Mouse (Mus musculus) kidney, embryonic 14.5 days (tissue): ENCODE measurements around the gene Commd1. TPM values are rescaled to one million over a fixed set of nuclear protein-coding genes. Genes with fewer than 3 reads are reported as not detected.

Source experiments
- ATAC-seq: fragments of 200-750 bp; cut with Nextera tagmentation; 2 replicates; pipeline ENCODE4 v1.8.0; 2017; ENCODE audit warnings: moderate number of reproducible peaks, mild to moderate bottlenecking, moderate TSS enrichment, moderate library complexity; ENCODE audit not compliant: low FRiP score, low TSS enrichment
- H3K27ac ChIP-seq: fragments of 300-500 bp; sonication (generic); 2 replicates; pipeline ENCODE4 v1.5.1; 2014; ENCODE audit warnings: low read depth, mild to moderate bottlenecking, low read length, moderate library complexity, mixed read lengths
- H3K27me3 ChIP-seq: fragments of 300-500 bp; sonication (generic); 2 replicates; pipeline ENCODE4 v1.6.1; 2014; ENCODE audit warnings: mild to moderate bottlenecking, low read length; ENCODE audit not compliant: control insufficient read depth, insufficient read depth
- H3K36me3 ChIP-seq: fragments of 300-500 bp; sonication (generic); 2 replicates; pipeline ENCODE4 v1.6.1; 2014; ENCODE audit warnings: low read length, mixed read lengths; ENCODE audit not compliant: control insufficient read depth, insufficient read depth
- H3K4me1 ChIP-seq: fragments of 300-500 bp; sonication (generic); 2 replicates; pipeline ENCODE4 v1.6.1; 2014; ENCODE audit warnings: low read length, mixed read lengths; ENCODE audit not compliant: control insufficient read depth, insufficient read depth
- H3K4me2 ChIP-seq: fragments of 300-500 bp; sonication (generic); replicated peaks from 2 replicates; pipeline ENCODE4 v1.6.1; 2014; ENCODE audit warnings: low read depth, mild to moderate bottlenecking, low read length
- H3K4me3 ChIP-seq: fragments of 300-500 bp; sonication (generic); 2 replicates; pipeline ENCODE4 v1.5.1; 2014; ENCODE audit warnings: mild to moderate bottlenecking, low read length
- H3K9ac ChIP-seq: fragments of 300-500 bp; sonication (generic); 2 replicates; pipeline ENCODE4 v1.6.1; 2014; ENCODE audit warnings: low read depth, mild to moderate bottlenecking, low read length, moderate library complexity
- H3K9me3 ChIP-seq: fragments of 300-500 bp; sonication (generic); 2 replicates; pipeline ENCODE4 v1.6.1; 2016; ENCODE audit warnings: low read length; ENCODE audit not compliant: control insufficient read depth
- WGBS: fragments of 180-500 bp; shearing (Covaris S2); extraction: QIAGEN DNeasy Blood & Tissue Kit; methylation state at CpG from one replicate; pipeline ENCODE4 v1.1.7; 2014; 5-methylcytosine and 5-hydroxymethylcytosine counted together
- polyA plus RNA-seq: library from polyadenylated mRNA; unstranded; fragments of >200 nt; fragmentation: Nextera tagmentation; extraction: Ambion mirVana; gene quantifications from 2 replicates; pipeline ENCODE4 v1.2.1, GENCODE M21; 2014

Commd1 gene
- polyA plus RNA-seq, 1 experiment from 2014 or later, result 398 TPM

GRCm38 (mm10) chr11:22964401-22964800 is 17.8 kb downstream of the Commd1 start:
- H3K4me3 ChIP-seq, result no peak overlapping the region
- H3K4me2 ChIP-seq, result no peak overlapping the region
- no peak overlapping the region for H3K9ac ChIP-seq
- no peaks in the 10 kb centered on the region for H3K36me3 ChIP-seq
- 85% methylated on average over 4 of the region's 4 CpGs for WGBS
- no peak overlapping the region for H3K27ac ChIP-seq
- H3K27me3 ChIP-seq, result no peaks in the 10 kb centered on the region
- no peaks in the 10 kb centered on the region for H3K4me1 ChIP-seq
- peaks cover 13% of the 10 kb centered on the region for H3K9me3 ChIP-seq
- no peak for ATAC-seq

- 97% methylated on average over 1 of the region's 1 CpGs for WGBS
- ATAC-seq, result no peak
- H3K4me2 ChIP-seq, result no peak overlapping the region
Observed at GRCm38 (mm10) chr11:22962101-22962500, 20.1 kb downstream of the Commd1 start.

GRCm38 (mm10) chr11:22957791-22958374 is 24.3 kb downstream of the Commd1 start:
- 91% methylated on average over 4 of the region's 4 CpGs for WGBS
- no peak overlapping the region for H3K27ac ChIP-seq
- no peaks in the 10 kb centered on the region for H3K27me3 ChIP-seq

More at GRCm38 (mm10) chr11:22962101-22962500, 20.1 kb downstream of the Commd1 start:
- H3K4me1 ChIP-seq, result no peaks in the 10 kb centered on the region
- H3K9me3 ChIP-seq, result peaks cover 8% of the 10 kb centered on the region
- no peak overlapping the region for H3K27ac ChIP-seq
- no peak overlapping the region for H3K4me3 ChIP-seq
- H3K36me3 ChIP-seq, result no peaks in the 10 kb centered on the region
- no peaks in the 10 kb centered on the region for H3K27me3 ChIP-seq
- H3K9ac ChIP-seq, result no peak overlapping the region

GRCm38 (mm10) chr11:22956830-22957229 is 25.4 kb downstream of the Commd1 start:
- Histone ChIP-seq H3K27ac (no peak overlapping the region), H3K27me3 (no peaks in the 10 kb centered on the region), H3K9ac (no peak overlapping the region), H3K4me3 (no peak overlapping the region), H3K36me3 (peaks cover 9% of the 10 kb centered on the region; the same call in 1 of the 2 replicates), H3K4me2 (no peak overlapping the region), H3K4me1 (no peaks in the 10 kb centered on the region), H3K9me3 (no peaks in the 10 kb centered on the region)
- peak; percentile 77; the same call in 1 of the 2 replicates for ATAC-seq
- WGBS, result 59% methylated on average over 4 of the region's 4 CpGs

More at GRCm38 (mm10) chr11:22957791-22958374, 24.3 kb downstream of the Commd1 start:
- H3K4me2 ChIP-seq, result no peak overlapping the region
- H3K9ac ChIP-seq, result no peak overlapping the region
- H3K36me3 ChIP-seq, result peaks cover 9% of the 10 kb centered on the region; the same call in 1 of the 2 replicates
- H3K4me3 ChIP-seq, result no peak overlapping the region
- no peak for ATAC-seq
- no peaks in the 10 kb centered on the region for H3K9me3 ChIP-seq
- H3K4me1 ChIP-seq, result no peaks in the 10 kb centered on the region

GRCm38 (mm10) chr11:22956346-22956745 is 25.8 kb downstream of the Commd1 start:
- Histone ChIP-seq H3K27me3 (no peaks in the 10 kb centered on the region), H3K9me3 (no peaks in the 10 kb centered on the region), H3K4me3 (no peak overlapping the region), H3K27ac (no peak overlapping the region), H3K4me1 (no peaks in the 10 kb centered on the region), H3K9ac (no peak overlapping the region), H3K4me2 (no peak overlapping the region), H3K36me3 (peaks cover 9% of the 10 kb centered on the region; the same call in 1 of the 2 replicates)
- no peak for ATAC-seq
- WGBS, result 97% methylated on average over 6 of the region's 6 CpGs

- no peak for ATAC-seq
- H3K4me3 ChIP-seq, result no peak overlapping the region
- no peaks in the 10 kb centered on the region for H3K4me1 ChIP-seq
- peaks cover 9% of the 10 kb centered on the region; the same call in 1 of the 2 replicates for H3K36me3 ChIP-seq
- H3K9ac ChIP-seq, result no peak overlapping the region
- WGBS, result 93% methylated on average over 7 of the region's 7 CpGs
- no peak overlapping the region for H3K4me2 ChIP-seq
- no peak overlapping the region for H3K27ac ChIP-seq
- no peaks in the 10 kb centered on the region for H3K9me3 ChIP-seq
- no peaks in the 10 kb centered on the region for H3K27me3 ChIP-seq
Observed at GRCm38 (mm10) chr11:22952668-22953067, 29.5 kb downstream of the Commd1 start.

GRCm38 (mm10) chr11:22950131-22950530 is 32.1 kb downstream of the Commd1 start:
- Histone ChIP-seq H3K4me2 (no peak overlapping the region), H3K4me1 (no peaks in the 10 kb centered on the region), H3K9ac (no peak overlapping the region), H3K9me3 (no peaks in the 10 kb centered on the region), H3K36me3 (peaks cover under 1% of the 10 kb centered on the region; the same call in 1 of the 2 replicates), H3K4me3 (no peak overlapping the region), H3K27me3 (no peaks in the 10 kb centered on the region), H3K27ac (no peak overlapping the region)
- 85% methylated on average over 6 of the region's 6 CpGs for WGBS
- ATAC-seq, result no peak

- no peaks in the 10 kb centered on the region for H3K9me3 ChIP-seq
- no peaks in the 10 kb centered on the region for H3K4me1 ChIP-seq
- 97% methylated on average over 1 of the region's 1 CpGs for WGBS
- H3K27me3 ChIP-seq, result no peaks in the 10 kb centered on the region
- no peak overlapping the region for H3K9ac ChIP-seq
- H3K4me2 ChIP-seq, result no peak overlapping the region
- ATAC-seq, result no peak
- no peak overlapping the region for H3K27ac ChIP-seq
- H3K4me3 ChIP-seq, result no peak overlapping the region
- no peaks in the 10 kb centered on the region for H3K36me3 ChIP-seq
Observed at GRCm38 (mm10) chr11:22949101-22949500, 33.1 kb downstream of the Commd1 start.

- Histone ChIP-seq H3K4me2 (no peak overlapping the region), H3K9me3 (no peaks in the 10 kb centered on the region), H3K9ac (no peak overlapping the region), H3K36me3 (no peaks in the 10 kb centered on the region), H3K4me1 (no peaks in the 10 kb centered on the region), H3K27ac (no peak overlapping the region), H3K4me3 (no peak overlapping the region), H3K27me3 (no peaks in the 10 kb centered on the region)
- 63% methylated on average over 2 of the region's 2 CpGs for WGBS
- ATAC-seq, result no peak
Observed at GRCm38 (mm10) chr11:22938983-22939382, 43.2 kb downstream of the Commd1 start.
